Mouse (Mus musculus) liver, adult 2 months (tissue): ENCODE data around the gene Plekha6.

ENCODE experiments used
- CTCF ChIP-seq: fragments of 200-500 bp; IDR thresholded peaks from 2 replicates; pipeline ENCODE4 v1.5.1; 2011; ENCODE audit warnings: low read depth, low read length, control low read depth
- POLR2A ChIP-seq: fragments of 200-500 bp; IDR thresholded peaks from 2 replicates; pipeline ENCODE4 v1.6.1; 2011; ENCODE audit warnings: low read length, control low read depth; ENCODE audit not compliant: insufficient read depth; ENCODE audit errors: extremely low read depth

- no peak for TF ChIP-seq POLR2A
- no peak for TF ChIP-seq CTCF
Measured at GRCm38 (mm10) chr1:133287880-133288279, 123.9 kb downstream of the Plekha6 start.
